Mouse (Mus musculus) liver, embryonic 14 days (tissue): ENCODE data around the gene Vangl1. TPM values are rescaled to one million over a fixed set of nuclear protein-coding genes. Genes with fewer than 3 reads are reported as not detected.

Source experiments
- polyA plus RNA-seq: library from polyadenylated mRNA; depleted of rRNA; stranded (reverse); fragments of >200 nt; gene quantifications from 2 replicates; pipeline ENCODE4 v1.2.3, GENCODE M21; 2012; rRNA removed

Vangl1 gene
- polyA plus RNA-seq = 56.8 and 64.6 TPM in 2 replicates

DNA sequence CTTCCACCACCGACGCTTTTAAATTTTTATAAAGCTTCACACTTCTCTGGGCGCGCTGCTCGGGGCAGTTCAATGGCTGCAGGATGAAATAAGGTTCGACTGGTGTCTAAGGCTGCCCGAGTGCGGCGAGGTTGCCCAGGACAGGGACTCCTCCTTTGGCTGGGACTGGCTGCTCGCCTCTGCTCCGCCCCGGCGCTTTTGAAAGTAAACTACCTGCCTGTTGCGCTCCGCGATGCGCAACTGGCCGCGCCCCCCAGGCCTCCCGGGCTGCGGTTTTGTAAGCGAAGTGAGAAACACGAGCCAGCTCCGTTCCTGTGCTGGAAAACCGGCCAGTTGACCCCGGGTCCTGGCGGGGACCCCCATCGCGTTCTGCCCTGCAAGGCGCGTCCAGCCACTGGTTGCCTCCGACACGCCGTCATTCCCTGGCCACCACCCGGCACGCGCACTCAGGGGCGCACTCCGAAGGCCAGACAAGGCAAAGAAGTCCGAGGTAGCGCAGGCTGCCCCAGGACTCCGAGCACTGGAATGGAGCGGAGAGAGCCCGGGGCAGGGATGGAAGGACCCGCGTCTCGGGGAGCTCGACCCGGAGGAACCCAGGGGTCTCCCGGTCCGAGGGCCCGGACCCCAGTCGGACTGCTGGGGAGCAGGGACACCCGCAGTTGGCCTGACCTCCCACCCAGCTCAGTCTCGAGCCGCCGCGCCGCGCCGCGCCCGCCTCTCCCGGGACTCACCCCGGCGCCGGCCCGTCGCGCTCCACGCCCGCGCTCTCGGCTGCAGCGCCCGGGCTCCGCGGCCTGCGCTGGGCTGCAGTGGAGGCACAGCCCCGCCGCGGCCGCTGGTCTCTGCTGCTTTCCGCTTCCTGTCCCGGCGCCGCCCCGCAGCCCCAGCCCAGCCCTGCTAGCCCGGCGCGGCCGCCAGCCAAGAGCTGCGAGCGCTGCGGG, at the start of gene Vangl1:
Gene Vangl1 (minus strand): TSS at position 913 of the 941 bp plus-strand sequence.

Other genes starting within 250 kb of the Vangl1 start
- not detected in 2 replicates for gene Nhlh2, start 194.6 kb downstream of the Vangl1 start, polyA plus RNA-seq
- 0.71 and 3.4 TPM in 2 replicates for gene Casq2, start 118.3 kb downstream of the Vangl1 start, polyA plus RNA-seq